Mouse (Mus musculus): ENCODE measurements around the gene R3hdm2. TPM values are rescaled to one million over a fixed set of nuclear protein-coding genes. Genes with fewer than 3 reads are reported as not detected.

R3hdm2 gene
- total RNA-seq, 2 experiments from 2014 or later = 87.7 to 101 TPM

GRCm38 (mm10) chr10:127537854-127538583 lies 157.9 kb downstream of the R3hdm2 start:
- DNase-seq (ENCODE audit: low spot score in 2 of 2) = peak in 1 of 2 experiments; percentile 77

GRCm38 (mm10) chr10:127541510-127541909 lies 161.4 kb downstream of the R3hdm2 start:
- DNase-seq (ENCODE audit: low spot score in 2 of 2) = no peak

- DNase-seq (ENCODE audit: low spot score in 2 of 2) = no peak
Measured at GRCm38 (mm10) chr10:127542084-127542483, 162.0 kb downstream of the R3hdm2 start.

- no peak for DNase-seq (ENCODE audit: low spot score in 2 of 2)
Measured at GRCm38 (mm10) chr10:127542720-127543119, 162.6 kb downstream of the R3hdm2 start.

- no peak for DNase-seq (ENCODE audit: low spot score in 2 of 2)
Measured at GRCm38 (mm10) chr10:127543916-127544315, 163.8 kb downstream of the R3hdm2 start.

GRCm38 (mm10) chr10:127544375-127544774 lies 164.2 kb downstream of the R3hdm2 start:
- DNase-seq (ENCODE audit: low spot score in 2 of 2) = no peak

GRCm38 (mm10) chr10:127546505-127546904 lies 166.4 kb downstream of the R3hdm2 start:
- DNase-seq (ENCODE audit: low spot score in 2 of 2) = no peak

GRCm38 (mm10) chr10:127548236-127548635 lies 168.1 kb downstream of the R3hdm2 start:
- DNase-seq (ENCODE audit: low spot score in 2 of 2) = no peak

Other genes starting within 250 kb of the R3hdm2 start
- gene B4galnt1, start 215.1 kb upstream of the R3hdm2 start, total RNA-seq (2021) = 1 to 10 TPM; 3.4 to 3.6 TPM
- 1 to 10 TPM; 3.8 to 4.3 TPM for gene Slc26a10, start 199.7 kb upstream of the R3hdm2 start, total RNA-seq (2021)
- gene Arhgef25, start 190.2 kb upstream of the R3hdm2 start, total RNA-seq (2021) = 10 to 100 TPM; 40.4 to 43.0 TPM
- 10 to 100 TPM; 43.8 to 49.7 TPM for gene Dtx3, start 184.6 kb upstream of the R3hdm2 start, total RNA-seq (2021)
- gene Pip4k2c, start 168.7 kb upstream of the R3hdm2 start, total RNA-seq (2021) = 10 to 100 TPM; 11.5 to 12.7 TPM
- gene Kif5a, start 117.0 kb upstream of the R3hdm2 start, total RNA-seq (2021) = 1 to 10 TPM; 1.2 to 1.4 TPM
- gene Dctn2, start 114.0 kb upstream of the R3hdm2 start, total RNA-seq (2021) = 100 to 1,000 TPM; 145 to 146 TPM
- gene Mbd6, start 91.3 kb upstream of the R3hdm2 start, total RNA-seq (2021) = 10 to 100 TPM; 34.2 to 41.9 TPM
- 10 to 100 TPM; 47.5 to 48.0 TPM for gene Mars, start 68.5 kb upstream of the R3hdm2 start, total RNA-seq (2021)
- gene Arhgap9, start 58.4 kb upstream of the R3hdm2 start, total RNA-seq (2021) = 1 to 10 TPM; 2.8 to 3.9 TPM
- gene Gli1, start 38.4 kb upstream of the R3hdm2 start, total RNA-seq (2021) = 10 to 100 TPM in 1 of 2 experiments, 1 to 10 TPM in 1; 9.0 to 11.8 TPM
- under 1 TPM in 1 of 2 experiments, not detected in 1; 0.08 TPM for gene Inhbe, start 25.9 kb upstream of the R3hdm2 start, total RNA-seq (2021)
- gene Inhbc, start 9.9 kb upstream of the R3hdm2 start, total RNA-seq (2021) = under 1 TPM in 1 of 2 experiments, not detected in 1; 0.29 TPM
- 100 to 1,000 TPM; 167 to 205 TPM for gene Stac3, start 121.4 kb downstream of the R3hdm2 start, total RNA-seq (2021)
- 10 to 100 TPM; 23.6 to 24.1 TPM for gene Ndufa4l2, start 134.6 kb downstream of the R3hdm2 start, total RNA-seq (2021)
- 10 to 100 TPM; 34.6 to 34.8 TPM for gene Shmt2, start 142.1 kb downstream of the R3hdm2 start, total RNA-seq (2021)
- 1 to 10 TPM; 1.9 to 2.2 TPM for gene Nxph4, start 154.2 kb downstream of the R3hdm2 start, total RNA-seq (2021)
- 100 to 1,000 TPM; 184 to 193 TPM for gene Lrp1, start 240.8 kb downstream of the R3hdm2 start, total RNA-seq (2021)